Mouse (Mus musculus) left cerebral cortex, adult 9 months (tissue): ENCODE measurements at regions not wholly inside any gene's neighbourhood (a gene's known extent, or its start where the extent isn't known, plus 50 kb on each side); places are given as distances from the start of the nearest gene placed in this dataset.
"Not testable (repeated sequence)": the region's sequence is repeated elsewhere in the genome, so short reads cannot be mapped to it uniquely, and the experiment has no call there.

ENCODE experiments used
- DNase-seq, 2 experiments: peaks; one replicate each; pipeline ENCODE4 v3.0.0; 2022; ENCODE audit warnings: low spot score in 2 of 2

- peak in 1 of 2 experiments; percentile 64 for DNase-seq
Measured at GRCm38 (mm10) chr16:12516834-12517685, 533.1 kb downstream of the Shisa9 start.

GRCm38 (mm10) chr16:12518264-12518663 is 534.4 kb downstream of the Shisa9 start:
- no peak for DNase-seq

- DNase-seq = no peak
Measured at GRCm38 (mm10) chr16:12521711-12522476, 538.0 kb downstream of the Shisa9 start.

- no peak for DNase-seq
Measured at GRCm38 (mm10) chr16:12548462-12548861, 561.0 kb upstream of the Ercc4 start.

GRCm38 (mm10) chr16:12588889-12589288 is 520.6 kb upstream of the Ercc4 start:
- DNase-seq = peak in 1 of 2 experiments; percentile 22

GRCm38 (mm10) chr16:12608259-12608658 is 501.2 kb upstream of the Ercc4 start:
- DNase-seq = no peak

- DNase-seq = no peak
Measured at GRCm38 (mm10) chr16:12611106-12611505, 498.4 kb upstream of the Ercc4 start.

- DNase-seq = no peak
Measured at GRCm38 (mm10) chr16:12617781-12618180, 491.7 kb upstream of the Ercc4 start.

GRCm38 (mm10) chr16:12632533-12632932 is 477.0 kb upstream of the Ercc4 start:
- DNase-seq = no peak

GRCm38 (mm10) chr16:12638971-12639640 is 470.4 kb upstream of the Ercc4 start:
- peak; percentile 5 to 36 for DNase-seq

GRCm38 (mm10) chr16:12643053-12643452 is 466.4 kb upstream of the Ercc4 start:
- no peak for DNase-seq

- no peak for DNase-seq
Measured at GRCm38 (mm10) chr16:12644621-12645020, 464.9 kb upstream of the Ercc4 start.

- DNase-seq = no peak
Measured at GRCm38 (mm10) chr16:12652180-12652579, 457.3 kb upstream of the Ercc4 start.

GRCm38 (mm10) chr16:12673656-12674055 is 435.8 kb upstream of the Ercc4 start:
- not testable (repeated sequence) for DNase-seq

GRCm38 (mm10) chr16:12681474-12681873 is 428.0 kb upstream of the Ercc4 start:
- DNase-seq = peak in 1 of 2 experiments; percentile 21

GRCm38 (mm10) chr16:12685816-12686215 is 423.7 kb upstream of the Ercc4 start:
- no peak for DNase-seq

GRCm38 (mm10) chr16:12691776-12692175 is 417.7 kb upstream of the Ercc4 start:
- DNase-seq = no peak

- no peak for DNase-seq
Measured at GRCm38 (mm10) chr16:12692739-12693292, 416.7 kb upstream of the Ercc4 start.

- no peak for DNase-seq
Measured at GRCm38 (mm10) chr16:12693346-12693745, 416.1 kb upstream of the Ercc4 start.

GRCm38 (mm10) chr16:12694646-12695045 is 414.8 kb upstream of the Ercc4 start:
- no peak for DNase-seq

GRCm38 (mm10) chr16:12696939-12697621 is 412.4 kb upstream of the Ercc4 start:
- no peak for DNase-seq
